Mouse (Mus musculus) ovary, postnatal 36 days (tissue): Measurements from ENCODE around the gene Coro2b.

Experiments
- DNase-seq: peaks from one replicate; pipeline ENCODE4 v3.0.0; 2022; ENCODE audit warnings: low spot score, mixed read lengths

Gene Coro2b

DNA sequence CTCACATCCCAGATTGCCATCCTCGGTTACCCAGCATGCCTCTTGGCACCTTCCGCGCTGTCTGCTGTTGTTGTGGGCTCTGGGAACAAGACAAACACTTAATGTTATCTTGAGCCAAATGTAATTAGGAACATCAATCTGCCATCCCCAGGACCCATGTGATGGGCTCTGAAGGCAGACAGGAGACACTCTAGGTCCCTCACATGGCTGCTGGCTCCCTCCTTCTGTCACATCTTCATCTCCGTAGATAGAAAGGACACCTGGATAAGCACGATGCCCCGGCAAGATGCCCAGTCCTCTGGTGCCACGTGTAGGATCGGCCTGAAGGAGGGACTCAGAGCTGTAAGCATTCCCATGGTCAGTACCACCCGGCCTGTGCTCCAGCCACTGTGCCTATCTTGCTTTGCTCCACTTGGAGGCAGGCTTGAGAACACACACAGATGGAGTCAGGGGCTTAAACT, 2.4 kb upstream of the Coro2b start:
- DNase-seq: no peak

DNA sequence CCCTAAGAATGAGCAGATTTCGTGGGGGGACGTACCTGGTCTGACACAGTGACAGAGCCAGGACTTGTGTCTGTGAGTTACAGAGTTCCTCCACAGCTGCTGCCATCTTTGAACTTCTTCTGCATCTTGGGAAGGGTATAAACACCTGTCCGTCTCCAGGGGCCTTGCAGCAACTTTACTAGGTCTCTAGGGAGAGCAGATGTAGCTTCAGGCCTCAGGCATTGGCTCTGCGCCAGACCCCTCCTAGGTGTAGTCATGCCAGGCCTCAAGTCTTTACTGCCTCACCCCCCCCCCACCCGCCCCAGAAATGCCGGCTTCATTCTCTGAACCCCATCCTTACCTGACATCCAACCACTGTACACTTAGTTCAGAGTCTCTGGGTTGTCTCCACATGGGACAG, 1.1 kb upstream of the Coro2b start:
- no peak for DNase-seq

DNA sequence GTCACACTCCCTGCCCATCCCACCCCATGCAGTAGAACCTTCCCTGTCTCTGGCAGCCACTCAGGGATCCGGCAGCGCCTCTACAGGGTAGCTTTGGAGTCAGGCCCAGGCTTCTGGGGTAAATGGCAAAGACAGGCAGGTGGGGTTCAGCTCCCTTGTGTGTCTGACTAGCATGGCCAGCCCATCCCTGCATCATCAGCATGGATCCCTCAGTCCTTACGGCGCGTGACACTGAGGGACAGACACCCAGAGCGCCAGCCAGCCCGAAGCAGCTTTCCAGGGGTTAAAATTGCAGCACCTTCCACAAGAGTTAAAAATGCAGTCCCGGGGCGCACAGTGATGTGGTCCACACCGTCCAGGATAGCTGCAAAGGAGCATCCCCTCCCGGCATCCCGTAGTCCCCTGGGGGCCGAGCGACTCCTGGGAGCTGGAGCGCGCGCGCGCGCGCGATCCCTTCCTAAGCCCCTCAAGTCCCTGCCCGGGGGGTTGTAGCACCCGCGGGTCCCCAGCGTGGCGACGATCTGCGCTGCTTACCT, 657 bp downstream of the Coro2b start:
- no peak for DNase-seq

DNA sequence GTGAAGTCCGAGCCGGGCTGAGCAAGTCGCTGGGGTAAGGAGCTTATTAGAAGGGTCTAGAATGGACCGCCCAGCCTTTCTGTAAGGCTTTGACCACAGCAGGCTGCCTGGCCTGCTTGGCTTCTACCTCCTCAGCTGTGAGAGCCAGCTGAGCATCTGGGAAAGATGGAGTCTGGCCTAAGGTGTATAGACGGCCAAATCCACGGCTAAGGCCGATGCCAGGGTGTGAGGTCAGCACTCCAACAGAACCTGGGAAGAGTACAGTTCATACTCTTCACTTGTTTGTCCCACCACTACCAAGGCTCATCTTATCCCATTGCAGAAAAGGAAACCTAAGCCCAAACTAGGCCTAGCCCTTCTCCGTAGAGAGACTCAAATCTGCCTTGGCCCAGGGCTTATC, 1.3 kb downstream of the Coro2b start:
- DNase-seq: no peak

DNA sequence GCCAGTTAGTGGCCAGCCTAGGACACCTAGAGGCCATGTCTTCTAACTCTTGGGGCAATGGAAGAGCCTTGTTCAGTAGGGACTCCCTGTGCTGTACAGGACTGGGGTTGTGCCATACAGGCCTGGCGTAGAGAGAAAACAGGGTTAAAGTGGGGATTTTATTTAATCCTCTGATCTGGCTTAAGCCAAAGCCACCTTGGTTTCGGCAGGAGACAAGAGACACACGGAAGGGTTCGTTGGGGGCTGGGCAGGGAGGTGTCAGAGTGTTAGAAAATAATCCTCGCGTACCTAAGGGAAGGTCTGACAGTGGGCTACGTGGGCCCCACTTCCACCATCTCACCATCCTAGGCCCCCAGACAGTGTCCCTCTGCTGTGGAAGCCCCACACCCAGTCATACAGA, 2.2 kb downstream of the Coro2b start:
- no peak for DNase-seq

DNA sequence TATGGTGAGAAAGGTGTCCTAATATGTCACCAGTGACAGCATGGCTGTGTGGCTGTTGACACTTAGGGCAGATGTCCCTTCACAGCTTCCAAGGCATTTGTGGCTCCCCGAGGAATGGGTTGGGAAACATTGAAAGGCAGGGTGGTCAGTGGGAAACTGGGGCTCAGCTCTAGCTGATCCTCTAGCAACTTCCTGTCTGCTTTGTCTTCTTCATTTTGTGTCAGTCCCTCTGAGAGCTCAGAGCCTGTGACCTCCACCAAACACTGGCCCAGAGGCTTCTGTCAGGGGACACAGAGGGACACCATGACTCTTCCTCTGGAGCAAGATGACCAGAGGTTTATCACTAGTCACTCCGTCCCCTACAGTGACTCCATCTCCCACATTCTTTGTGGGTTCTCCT, 2.7 kb downstream of the Coro2b start:
- DNase-seq: no peak

DNA sequence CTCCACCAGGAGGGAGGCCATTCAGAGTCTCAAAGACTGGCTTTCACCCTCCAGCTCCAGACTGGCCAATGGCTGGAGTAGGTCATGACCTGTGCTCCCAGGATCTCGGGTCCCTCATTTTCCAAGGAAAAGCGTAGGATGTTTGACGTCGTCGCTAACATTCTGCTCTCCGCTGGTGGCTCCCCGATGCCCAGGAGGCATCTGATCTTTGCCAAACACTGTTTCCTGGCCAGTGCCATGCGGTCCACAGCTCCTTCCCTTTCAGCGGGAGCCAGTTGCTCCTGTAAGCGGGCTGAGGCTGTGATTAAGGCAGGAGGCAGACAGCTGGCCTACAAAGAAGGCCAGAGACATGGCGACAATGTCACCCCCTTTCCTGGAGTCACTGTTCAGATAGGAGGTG, 4.0 kb downstream of the Coro2b start:
- DNase-seq: no peak

DNA sequence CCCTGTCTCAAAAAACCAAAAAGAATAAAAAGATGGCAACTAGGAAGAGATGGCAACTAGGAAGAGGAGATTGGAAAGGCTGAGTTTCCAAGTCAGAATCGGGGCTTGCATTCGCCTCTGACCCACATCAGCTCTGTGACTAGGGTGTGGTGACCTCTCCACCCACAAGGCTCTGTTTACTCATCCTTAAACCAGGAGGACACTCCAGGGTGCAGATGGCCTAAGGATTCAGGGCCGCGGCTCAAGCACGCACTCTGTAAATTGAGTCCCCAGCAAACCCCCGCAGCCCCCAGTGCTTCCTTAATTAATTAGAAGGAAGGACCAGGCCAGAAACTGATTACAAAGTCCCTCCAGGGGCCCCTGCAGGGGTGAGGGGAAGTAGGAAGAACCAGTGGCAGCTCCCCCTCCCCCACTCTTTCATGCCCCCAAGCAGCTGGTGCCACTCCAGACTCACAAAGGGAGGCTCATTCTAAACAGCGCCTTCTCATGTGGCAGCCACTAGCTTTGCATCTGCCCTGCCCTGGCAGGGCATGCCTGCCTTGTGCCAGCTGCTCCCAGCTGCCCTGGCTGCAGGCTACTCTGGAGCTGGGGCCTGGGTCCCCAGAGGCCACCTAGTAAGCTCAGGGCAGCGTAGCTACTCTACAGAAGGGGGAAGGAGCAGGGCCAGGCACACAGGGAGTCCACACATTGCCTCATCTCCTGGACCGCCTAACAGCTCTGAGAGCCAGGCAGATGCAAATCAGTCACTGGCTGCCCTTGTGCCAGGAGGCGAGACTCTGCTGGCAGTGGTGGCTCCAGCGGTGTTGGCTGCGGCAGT, 5.2 kb downstream of the Coro2b start:
- DNase-seq: peak; percentile 53

DNA sequence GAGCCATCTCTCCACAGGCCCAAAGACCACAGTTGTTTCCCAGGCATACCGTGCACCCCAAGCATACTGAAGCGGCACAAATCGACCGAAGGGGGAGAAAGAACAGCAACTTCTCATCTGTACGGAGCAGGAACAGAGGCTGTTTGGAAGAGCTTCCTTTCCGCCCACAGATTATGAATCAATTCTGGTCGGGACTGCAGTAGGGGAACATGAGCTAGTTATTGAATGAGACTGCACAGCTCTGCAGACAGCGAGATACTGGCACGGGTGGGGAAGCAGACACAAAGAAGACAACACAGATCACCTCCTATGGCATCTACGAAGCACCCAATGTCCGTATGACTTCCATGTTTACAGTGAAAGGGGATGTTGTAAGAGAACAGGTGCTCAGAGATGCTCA, 8.3 kb downstream of the Coro2b start:
- DNase-seq: no peak

DNA sequence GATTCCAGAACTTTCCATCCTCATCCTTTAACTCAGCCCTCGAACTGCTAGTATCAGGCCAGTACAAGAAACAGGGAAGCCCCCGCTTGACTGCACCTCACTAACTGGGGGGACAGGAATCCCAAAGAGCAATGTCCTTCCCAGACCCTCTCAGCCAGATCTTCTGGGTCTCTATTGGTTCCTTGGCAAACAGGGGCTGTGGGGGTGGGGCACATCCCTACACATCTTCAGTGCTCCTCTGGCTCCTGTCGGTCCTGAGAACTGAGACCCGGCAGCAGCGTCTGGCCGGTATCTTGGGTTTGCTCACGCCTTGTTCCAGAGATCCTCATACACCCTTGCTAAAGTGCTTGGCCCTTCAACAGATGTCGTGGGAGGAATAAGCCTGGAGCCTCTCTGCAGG, 10.0 kb downstream of the Coro2b start:
- DNase-seq: no peak

DNA sequence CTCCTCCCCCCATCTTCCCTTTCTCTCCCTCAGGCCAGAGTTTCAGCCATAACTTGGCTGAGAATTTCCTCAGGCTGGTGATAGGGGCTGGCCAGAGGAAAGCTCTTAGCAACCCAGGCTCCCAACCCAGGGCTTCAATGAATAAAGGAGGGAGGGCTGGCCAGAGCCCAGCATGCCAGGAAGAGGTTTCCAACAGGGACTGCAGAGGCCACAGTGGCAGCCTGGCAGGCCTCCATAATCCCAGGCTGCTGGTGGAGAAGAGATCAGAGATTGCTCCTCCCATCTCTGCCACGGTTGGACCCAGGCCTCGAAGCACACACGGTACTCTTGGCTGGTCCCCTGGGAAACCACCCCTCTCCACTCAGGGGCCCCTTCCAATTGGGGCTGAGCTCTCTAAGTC, 10.4 kb downstream of the Coro2b start:
- DNase-seq: peak; percentile 46

DNA sequence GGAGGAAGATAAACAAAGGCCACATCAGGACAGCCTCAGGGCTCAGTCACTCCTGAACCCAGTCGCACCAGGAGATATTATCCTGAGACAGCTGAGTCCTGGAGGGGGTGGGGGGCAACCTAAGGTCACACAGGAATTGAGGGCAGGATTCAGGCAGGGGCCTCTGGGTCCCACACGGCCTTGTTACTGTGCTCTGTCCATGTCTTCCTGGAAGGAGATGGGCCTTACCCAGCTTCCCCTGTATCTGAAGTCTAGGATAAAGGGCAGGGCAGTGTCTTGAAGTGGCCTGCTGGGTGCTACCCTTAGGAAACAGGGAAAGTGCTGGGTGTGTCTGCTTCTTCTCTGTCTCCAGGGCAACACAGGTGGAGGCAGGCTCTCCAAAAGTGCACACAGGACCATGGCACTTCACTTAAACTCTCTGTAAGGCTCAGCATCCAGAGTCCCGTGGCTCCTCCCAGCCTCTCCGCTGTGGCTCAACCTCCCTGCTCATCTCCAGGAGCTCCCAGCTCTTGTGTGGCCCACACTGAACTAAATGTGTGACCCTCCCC, 12.0 kb downstream of the Coro2b start:
- no peak for DNase-seq

DNA sequence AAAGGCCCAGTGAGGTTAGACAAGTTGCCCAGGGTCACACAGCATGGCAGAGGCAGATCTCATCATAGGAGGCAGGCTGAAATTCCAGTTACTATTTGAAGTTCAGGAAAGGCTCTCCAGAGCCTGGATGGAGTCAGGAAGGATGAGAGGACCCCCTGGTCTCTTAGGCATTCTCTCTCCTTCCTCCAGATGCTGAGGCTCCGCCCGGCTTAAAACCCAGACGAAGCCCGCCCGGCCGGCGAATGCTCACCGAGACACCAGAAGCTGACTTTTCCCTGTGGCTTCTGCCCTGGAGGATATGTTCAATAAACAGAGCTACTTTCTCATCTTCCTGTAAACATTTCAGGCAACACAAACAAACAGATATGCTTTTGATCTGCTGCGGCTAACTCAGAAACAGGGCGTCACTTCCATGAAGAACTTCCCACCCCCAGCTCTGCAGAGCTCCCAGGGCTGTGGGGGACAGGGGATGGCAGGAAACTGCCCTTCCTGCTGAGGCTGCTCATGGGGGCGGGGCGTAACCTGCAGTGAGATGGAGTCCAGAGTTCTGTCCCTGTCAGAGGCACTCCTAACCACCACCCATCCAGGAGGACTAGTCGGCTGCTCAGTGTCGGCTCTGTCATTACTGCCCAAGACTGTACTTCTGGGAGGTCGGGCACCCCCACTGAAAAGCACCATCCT, 13.9 kb downstream of the Coro2b start:
- no peak for DNase-seq

DNA sequence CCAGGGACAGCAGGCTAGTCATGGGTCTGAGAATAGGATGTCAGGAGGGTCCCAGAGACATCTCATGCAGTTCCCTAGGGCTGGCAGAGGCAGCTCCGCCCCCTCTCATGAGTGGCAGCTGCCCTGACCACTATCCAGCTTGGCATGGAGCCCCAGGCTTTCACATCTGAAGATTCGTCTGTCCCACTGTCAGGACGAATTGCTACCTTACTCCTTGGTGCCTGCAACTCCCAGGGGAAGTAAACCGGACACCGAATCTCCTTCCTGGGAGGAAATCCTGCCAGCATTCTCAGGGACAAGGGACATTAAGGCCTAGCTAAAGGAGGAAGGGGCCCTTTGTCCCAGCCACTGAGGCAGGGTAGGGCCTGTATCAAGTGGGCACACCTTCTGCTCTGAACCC, 14.6 kb downstream of the Coro2b start:
- DNase-seq: no peak

DNA sequence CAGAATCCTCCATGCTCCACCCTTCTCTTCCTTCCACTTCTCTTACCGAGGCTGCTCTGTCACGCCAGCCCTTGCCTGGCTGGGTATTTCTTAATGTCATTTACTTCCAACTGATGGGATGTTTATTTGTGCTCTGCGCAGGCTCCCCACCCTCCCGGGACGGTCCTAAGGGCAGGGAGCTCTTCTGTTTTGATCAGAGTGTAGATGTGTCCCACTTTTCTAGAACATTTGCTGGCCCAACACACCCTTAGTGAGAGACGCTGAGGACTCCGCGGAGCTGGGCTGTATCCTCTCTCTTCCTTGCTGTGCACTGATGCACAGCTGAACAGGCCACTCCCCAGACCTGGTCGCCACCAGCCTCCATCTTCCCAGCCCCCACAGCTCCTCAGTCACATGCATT, 15.3 kb downstream of the Coro2b start:
- no peak for DNase-seq

DNA sequence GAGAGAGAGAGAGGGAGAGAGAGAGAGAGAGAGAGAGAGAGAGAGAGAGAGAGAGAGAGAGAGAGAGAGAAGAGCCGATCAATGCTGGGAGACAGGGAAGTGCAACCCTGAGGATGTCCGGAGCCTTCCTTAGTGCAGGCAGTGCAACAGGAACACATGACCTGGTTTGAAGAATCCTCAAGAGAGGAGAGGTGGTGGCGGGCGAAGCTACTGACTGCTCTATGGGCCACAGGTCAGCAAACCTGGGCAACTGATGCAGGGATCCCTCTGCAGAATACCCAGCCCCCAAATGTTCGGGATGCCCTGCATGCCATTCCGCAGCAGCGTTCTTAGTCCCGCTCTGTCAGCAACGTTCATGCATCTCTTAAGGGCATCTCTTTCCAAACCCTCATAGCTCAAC, 15.9 kb downstream of the Coro2b start:
- DNase-seq: no peak

DNA sequence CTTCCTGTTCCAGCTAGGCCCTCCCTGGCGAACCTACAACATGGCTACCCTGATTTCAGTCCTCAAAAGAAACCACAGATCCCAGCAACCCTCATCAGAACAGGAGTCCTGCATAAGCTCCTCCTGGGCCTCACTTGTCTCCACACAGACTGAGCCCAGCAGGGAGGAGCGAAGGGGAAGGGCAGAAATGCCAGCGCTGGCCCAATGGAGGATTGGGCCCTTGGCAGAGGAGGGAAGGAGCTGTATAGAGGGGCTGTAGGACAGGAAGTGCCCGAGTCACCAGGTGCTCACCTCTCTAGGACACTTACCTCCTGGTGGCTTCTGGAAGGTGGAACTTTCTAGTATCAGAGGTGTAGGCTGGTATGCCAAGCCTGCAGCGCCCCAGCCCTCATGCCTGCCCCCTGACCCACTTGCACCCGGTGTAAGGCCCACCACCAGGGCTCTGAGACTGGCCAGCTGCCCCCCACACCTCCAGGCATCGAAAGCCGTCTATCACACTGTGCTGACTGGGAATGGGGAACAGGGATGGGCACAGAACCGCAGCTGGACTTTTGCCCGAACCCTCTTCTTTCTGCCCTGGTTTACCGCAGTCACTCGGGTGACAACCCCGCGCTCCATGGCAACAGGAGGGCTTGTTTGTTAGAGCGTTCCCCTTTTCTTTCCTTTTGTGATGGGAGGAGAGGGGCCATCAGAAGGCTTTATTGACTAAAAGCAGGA, 16.9 kb downstream of the Coro2b start:
- DNase-seq: no peak

DNA sequence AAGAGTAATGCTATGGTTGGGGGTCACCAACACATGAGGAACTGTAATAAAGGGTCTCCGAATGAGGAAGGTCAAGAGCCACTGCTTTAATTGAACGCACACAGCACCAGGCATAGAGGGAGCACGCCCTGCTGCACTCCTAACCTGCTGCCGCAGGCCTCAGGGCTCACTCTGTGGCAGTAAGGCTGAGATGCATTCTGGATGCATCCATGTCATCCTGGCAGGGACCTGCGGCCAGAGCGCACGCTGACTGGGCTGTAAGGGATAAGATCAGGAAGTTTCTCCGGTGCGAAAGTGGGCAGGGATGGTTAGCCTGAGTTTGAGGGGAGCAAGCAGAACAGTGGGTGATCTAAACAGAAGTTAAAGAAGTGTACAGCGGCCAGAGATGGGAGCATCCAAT, 17.5 kb downstream of the Coro2b start:
- DNase-seq: no peak

DNA sequence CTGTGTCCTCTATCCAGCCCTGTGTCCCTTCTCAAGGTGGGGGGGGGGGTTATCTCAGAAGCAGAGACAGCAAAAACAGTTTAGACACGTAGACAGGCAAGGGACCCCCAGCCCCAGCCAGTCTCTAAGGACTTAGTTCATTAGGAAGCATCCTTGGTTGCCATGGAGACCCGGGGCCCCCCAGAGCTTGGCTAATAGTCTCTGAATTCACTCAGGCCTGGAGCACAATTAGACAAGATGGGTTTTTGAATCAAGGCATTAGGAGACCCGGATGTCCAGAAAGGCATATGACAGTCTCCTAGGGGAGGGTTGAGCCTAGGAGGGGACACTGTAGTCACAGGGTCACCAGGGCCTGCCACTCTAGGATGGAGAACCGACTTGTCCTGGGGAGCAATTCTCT, 18.3 kb downstream of the Coro2b start:
- no peak for DNase-seq

DNA sequence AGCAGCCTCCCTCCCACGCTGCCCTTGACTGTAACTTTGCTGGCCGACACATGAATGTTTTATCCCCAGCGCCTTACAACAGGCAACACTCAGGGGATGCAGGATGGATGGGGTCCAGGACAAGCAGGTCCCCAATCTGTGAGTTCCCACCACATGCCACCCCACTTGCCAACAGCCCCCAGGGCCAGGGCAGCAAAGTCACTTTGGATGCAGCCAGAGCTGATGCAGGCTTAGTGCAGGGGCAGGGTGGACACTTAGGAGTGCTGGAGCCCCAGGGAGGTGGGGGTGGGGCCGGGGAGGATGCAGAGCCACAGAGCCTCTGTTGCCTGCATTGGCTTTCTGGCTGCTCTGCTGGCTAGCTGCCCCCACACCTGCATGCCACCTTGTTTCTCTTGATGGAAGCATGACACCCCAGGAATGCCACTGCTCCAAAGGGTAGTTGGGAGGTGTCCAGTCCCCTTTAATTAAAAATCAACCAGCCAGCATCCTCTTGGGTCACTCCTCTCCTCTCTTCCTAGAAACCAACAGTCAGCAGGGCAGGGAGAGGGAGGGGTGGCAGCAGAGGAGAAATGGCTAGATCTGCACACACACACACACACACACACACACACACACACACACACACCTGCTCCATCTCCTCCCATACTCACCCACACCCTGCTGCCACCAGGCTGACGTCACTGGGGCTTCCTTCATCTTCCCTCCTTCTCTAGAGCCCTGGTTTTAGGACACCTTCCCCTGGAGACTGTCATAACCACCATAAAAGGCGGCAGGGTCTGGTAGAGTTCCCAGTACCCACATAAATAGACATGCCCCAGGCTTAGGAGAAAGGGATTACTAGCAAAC, 19.5 kb downstream of the Coro2b start:
- DNase-seq: no peak

DNA sequence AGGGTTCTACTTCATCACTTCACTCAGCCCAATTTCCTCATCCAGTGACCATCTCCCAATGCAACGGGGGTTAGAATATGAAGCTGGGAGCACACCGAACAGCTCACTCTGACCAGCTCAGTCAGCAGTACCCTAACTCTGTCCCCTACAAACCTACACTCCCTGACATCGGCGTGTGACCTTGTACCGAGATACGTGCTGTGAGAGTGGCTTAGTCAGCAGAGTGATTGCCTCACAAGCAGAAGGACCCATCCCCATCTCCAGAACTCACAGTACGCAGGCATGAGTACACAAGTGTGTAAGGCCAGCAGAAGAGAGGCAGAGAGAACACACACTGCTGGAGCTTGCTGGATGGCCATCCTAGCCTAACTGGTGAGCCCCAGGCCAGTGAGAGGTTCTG, 21.7 kb downstream of the Coro2b start:
- no peak for DNase-seq
